Mouse (Mus musculus) heart, adult 2 months (tissue): ENCODE data around the gene Tor4a. TPM values are rescaled to one million over a fixed set of nuclear protein-coding genes. Genes with fewer than 3 reads are reported as not detected.

ENCODE experiments used
- DNase-seq, 2 experiments: peaks; one replicate each; pipeline ENCODE4 v3.0.0; 2021
- H3K27ac ChIP-seq: fragments of 200-600 bp; 2 replicates; pipeline ENCODE4 v1.8.1; 2022
- H3K27me3 ChIP-seq: fragments of 200-500 bp; 2 replicates; pipeline ENCODE4 v1.6.1; 2012; ENCODE audit warnings: mild to moderate bottlenecking, low read length, inconsistent platforms, mixed read lengths; ENCODE audit not compliant: control insufficient read depth, insufficient read depth
- H3K36me3 ChIP-seq: fragments of 200-500 bp; 2 replicates; pipeline ENCODE4 v1.6.1; 2012; ENCODE audit warnings: low read length, inconsistent platforms; ENCODE audit not compliant: control insufficient read depth, insufficient read depth
- H3K4me1 ChIP-seq: fragments of 200-500 bp; 2 replicates; pipeline ENCODE4 v1.6.1; 2011; ENCODE audit warnings: low read length; ENCODE audit not compliant: control insufficient read depth, insufficient read depth
- H3K4me3 ChIP-seq: fragments of 200-600 bp; 2 replicates; pipeline ENCODE4 v1.8.1; 2022
- H3K79me2 ChIP-seq: fragments of 200-500 bp; replicated peaks from 2 replicates; pipeline ENCODE4 v1.6.1; 2012; ENCODE audit warnings: mild to moderate bottlenecking, inconsistent platforms, low read length, moderate library complexity, mixed read lengths; ENCODE audit not compliant: control insufficient read depth, insufficient read depth
- H3K9ac ChIP-seq: fragments of 200-500 bp; 2 replicates; pipeline ENCODE4 v1.6.1; 2012; ENCODE audit warnings: low read depth, mild to moderate bottlenecking, control low read depth, inconsistent platforms, low read length, mixed read lengths
- CTCF ChIP-seq: fragments of 200-600 bp; IDR thresholded peaks from 2 replicates; pipeline ENCODE4 v1.8.1; 2022; ENCODE audit warnings: antibody characterized with exemption, mild to moderate bottlenecking, moderate library complexity
- EP300 ChIP-seq: fragments of 200-500 bp; IDR thresholded peaks from 2 replicates; pipeline ENCODE4 v1.6.1; 2011; ENCODE audit warnings: low read depth, low read length, control low read depth; ENCODE audit not compliant: insufficient read depth
- POLR2A ChIP-seq: fragments of 200-500 bp; IDR thresholded peaks from 2 replicates; pipeline ENCODE4 v1.6.1; 2011; ENCODE audit warnings: mild to moderate bottlenecking, low read depth, low read length, control low read depth; ENCODE audit not compliant: insufficient read depth
- whole genome bisulfite sequencing: fragments of 180-500 bp; shearing (Covaris S2); methylation state at CpG from one replicate; pipeline ENCODE4 v1.1.7; 2018; 5-methylcytosine and 5-hydroxymethylcytosine counted together
- intact Hi-C: fragments of 180-260 bp; cut with DNase I; formaldehyde crosslinking; loops from one replicate; pipeline ENCODE4 v1.15.1; 2025
- polyA plus RNA-seq: library from polyadenylated mRNA; depleted of rRNA; stranded (reverse); fragments of >200 nt; gene quantifications from 2 replicates; pipeline ENCODE4 v1.2.3, GENCODE M21; 2012
- total RNA-seq, 2 experiments: library from RNA; stranded (reverse); gene quantifications; 2 replicates each; pipeline ENCODE4 v1.2.3; 2021

The Tor4a gene
- total and polyA plus RNA-seq, 3 experiments = 4.3 to 6.8 (median 4.9) TPM

DNA sequence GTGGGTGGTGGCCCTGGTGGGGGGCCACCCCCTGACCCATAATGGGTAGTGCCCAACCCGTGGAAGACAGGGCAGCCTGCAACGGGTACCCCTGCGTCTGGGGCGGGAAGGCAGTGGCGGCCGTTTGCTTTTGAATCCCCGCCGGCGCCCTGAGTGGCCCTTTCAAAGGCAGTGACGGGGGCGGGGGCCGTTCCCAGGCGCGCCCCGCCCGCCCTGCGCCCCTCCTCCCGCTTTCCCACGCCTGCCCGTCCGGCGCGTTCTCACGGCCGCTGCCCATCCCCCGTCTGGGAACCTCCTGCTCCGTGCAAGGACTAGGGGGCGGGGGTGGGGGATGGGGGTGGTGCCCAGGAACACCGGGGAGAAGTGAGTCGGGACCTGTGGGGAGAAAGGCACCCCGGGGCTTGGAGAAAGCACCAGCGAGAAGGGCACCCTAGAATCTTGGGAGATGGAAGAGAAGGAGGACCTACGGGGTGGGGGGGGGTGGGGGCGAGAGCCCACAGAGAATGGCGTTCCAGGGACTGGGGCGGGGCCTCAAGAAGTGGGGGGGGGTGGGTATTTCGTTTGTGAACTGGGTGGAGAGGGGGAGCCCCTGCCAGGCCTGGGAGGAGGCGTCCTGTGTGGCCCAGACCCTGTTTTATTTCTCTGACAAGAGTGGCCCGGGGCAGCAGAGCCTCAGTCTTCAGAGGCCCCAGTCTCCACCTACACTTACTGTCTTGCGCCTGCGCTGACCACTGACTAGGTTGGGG lies 28.6 kb downstream of the Tor4a start:
- intact Hi-C loops = no loop called here
- Histone ChIP-seq H3K36me3 (no peaks in the 10 kb centered on the region), H3K9ac (peak overlapping the region; percentile 60), H3K79me2 (no peaks in the 10 kb centered on the region), H3K4me3 (peak overlapping the region; percentile 49), H3K27ac (peak overlapping the region; percentile 78), H3K4me1 (peaks cover 29% of the 10 kb centered on the region), H3K27me3 (no peaks in the 10 kb centered on the region)
- peak; percentile 78 to 81 for DNase-seq
- TF ChIP-seq POLR2A (0 out of 2 replicates have a peak, but pooled peaks have one; percentile 25), CTCF (no peak), EP300 (no peak)
- 3% methylated on average over 35 of the region's 41 CpGs for WGBS

GRCm38 (mm10) chr2:25167481-25167880 lies 29.2 kb downstream of the Tor4a start:
- Histone ChIP-seq H3K27me3 (no peaks in the 10 kb centered on the region), H3K9ac (peak overlapping the region; percentile 60), H3K4me3 (peak overlapping the region; percentile 49), H3K79me2 (no peaks in the 10 kb centered on the region), H3K27ac (peak overlapping the region; percentile 78), H3K36me3 (no peaks in the 10 kb centered on the region), H3K4me1 (peaks cover 31% of the 10 kb centered on the region)
- TF ChIP-seq POLR2A (no peak), EP300 (no peak), CTCF (no peak)
- intact Hi-C loops = no loop called here
- DNase-seq = no peak
- WGBS = 28% methylated on average over 4 of the region's 4 CpGs

- Histone ChIP-seq H3K27me3 (no peaks in the 10 kb centered on the region), H3K4me3 (no peak overlapping the region), H3K9ac (no peak overlapping the region), H3K27ac (no peak overlapping the region), H3K36me3 (no peaks in the 10 kb centered on the region; the same call in 1 of the 2 replicates), H3K4me1 (peaks cover 3% of the 10 kb centered on the region; the same call in 1 of the 2 replicates), H3K79me2 (no peaks in the 10 kb centered on the region)
- no peak for TF ChIP-seq POLR2A
- TF ChIP-seq CTCF = peak; percentile 85
- 58% methylated on average over 2 of the region's 2 CpGs for WGBS
- intact Hi-C loops = loop anchor here (1.0 to 5.0 kb wide), 3 partner anchors 17 to 60 kb away; partner anchors contain the start of gene Noxa1
- DNase-seq = no peak
Observed at GRCm38 (mm10) chr2:25157655-25158054, 39.0 kb downstream of the Tor4a start.

DNA sequence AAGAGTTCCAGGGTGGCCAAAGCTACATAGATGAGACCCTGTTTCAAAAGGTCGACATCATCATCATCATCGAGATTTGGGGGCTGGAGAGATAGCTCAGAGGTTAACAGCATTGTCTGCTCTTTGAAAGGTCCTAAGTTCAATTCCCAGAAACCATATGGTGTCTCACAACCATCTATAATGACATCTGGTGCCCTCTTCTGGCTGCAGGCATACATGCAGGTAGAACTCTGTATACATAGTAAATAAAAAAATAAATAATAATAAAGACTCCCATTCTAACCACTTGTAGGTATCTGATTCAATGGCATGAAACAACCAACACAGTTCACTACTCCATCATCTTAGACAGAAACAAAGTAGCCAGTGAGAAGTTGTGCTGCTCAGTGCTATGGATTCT lies 39.7 kb downstream of the Tor4a start:
- no peaks in the 10 kb centered on the region; the same call in 1 of the 2 replicates for H3K36me3 ChIP-seq
- H3K4me1 ChIP-seq = no peaks in the 10 kb centered on the region
- TF ChIP-seq EP300 (no peak), POLR2A (no peak), CTCF (peak; percentile 73)
- H3K27ac ChIP-seq = no peak overlapping the region
- H3K79me2 ChIP-seq = no peaks in the 10 kb centered on the region
- no peak for DNase-seq
- no peak overlapping the region for H3K4me3 ChIP-seq
- WGBS = 40% methylated on average over 2 of the region's 2 CpGs
- intact Hi-C loops = loop anchor here (1.0 to 5.0 kb wide), 3 partner anchors 16 to 60 kb away; partner anchors contain the start of gene Noxa1
- no peak overlapping the region for H3K9ac ChIP-seq
- H3K27me3 ChIP-seq = no peaks in the 10 kb centered on the region

DNA sequence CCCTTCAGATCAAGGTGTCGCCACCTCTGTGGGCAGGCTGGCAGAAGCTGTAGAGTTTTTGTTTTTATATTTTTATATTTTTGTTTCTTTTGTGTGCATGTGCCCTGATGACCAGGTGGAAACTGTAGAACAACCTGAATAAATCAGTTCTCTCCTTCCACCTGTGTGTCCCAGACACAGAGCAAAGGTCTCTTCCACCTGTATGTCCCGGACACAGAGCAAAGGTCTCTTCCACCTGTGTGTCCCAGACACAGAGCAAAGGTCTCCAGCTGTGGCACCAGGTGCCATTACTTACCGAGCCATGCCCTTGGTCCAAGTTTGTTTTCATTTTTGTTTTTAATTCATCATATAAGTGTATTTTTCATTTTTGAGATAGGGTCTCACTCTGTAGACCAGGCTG lies 40.5 kb downstream of the Tor4a start:
- Histone ChIP-seq H3K36me3 (no peaks in the 10 kb centered on the region; the same call in 1 of the 2 replicates), H3K4me3 (no peak overlapping the region), H3K4me1 (no peaks in the 10 kb centered on the region), H3K79me2 (no peaks in the 10 kb centered on the region), H3K27me3 (no peaks in the 10 kb centered on the region), H3K9ac (no peak overlapping the region), H3K27ac (no peak overlapping the region)
- TF ChIP-seq EP300 (no peak), POLR2A (no peak), CTCF (no peak)
- intact Hi-C loops = loop anchor here (2.0 to 5.0 kb wide), 2 partner anchors 15 to 59 kb away; partner anchors contain the start of gene Noxa1
- 90% methylated on average over 3 of the region's 3 CpGs for WGBS
- DNase-seq = no peak
